Mouse (Mus musculus) heart, embryonic 13.5 days (tissue): ENCODE data around the gene Mrps33. TPM values are rescaled to one million over a fixed set of nuclear protein-coding genes. Genes with fewer than 3 reads are reported as not detected.

Source experiments
- ATAC-seq: fragments of 200-750 bp; cut with Nextera tagmentation; 2 replicates; pipeline ENCODE4 v1.8.0; 2017; ENCODE audit warnings: moderate TSS enrichment; ENCODE audit not compliant: insufficient number of reproducible peaks, low FRiP score, low TSS enrichment; ENCODE audit errors: extremely low read depth
- H3K27ac ChIP-seq: fragments of 300-500 bp; sonication (generic); replicated peaks from 2 replicates; pipeline ENCODE4 v1.5.1; 2015; ENCODE audit warnings: moderate library complexity, mild to moderate bottlenecking, inconsistent platforms
- H3K27me3 ChIP-seq: fragments of 300-500 bp; sonication (generic); replicated peaks from 2 replicates; pipeline ENCODE4 v1.6.1; 2015; ENCODE audit warnings: mild to moderate bottlenecking, inconsistent platforms
- H3K36me3 ChIP-seq: fragments of 300-500 bp; sonication (generic); 2 replicates; pipeline ENCODE4 v1.6.1; 2015; ENCODE audit warnings: mild to moderate bottlenecking, inconsistent platforms
- H3K4me1 ChIP-seq: fragments of 300-500 bp; sonication (generic); 2 replicates; pipeline ENCODE4 v1.6.1; 2015; ENCODE audit warnings: inconsistent platforms
- H3K4me2 ChIP-seq: fragments of 300-500 bp; sonication (generic); 2 replicates; pipeline ENCODE4 v1.6.1; 2015; ENCODE audit warnings: inconsistent platforms, mild to moderate bottlenecking, moderate library complexity
- H3K4me3 ChIP-seq: fragments of 300-500 bp; sonication (generic); 2 replicates; pipeline ENCODE4 v1.5.1; 2015; ENCODE audit warnings: moderate library complexity, mild to moderate bottlenecking, inconsistent platforms
- H3K9ac ChIP-seq: fragments of 300-500 bp; sonication (generic); 2 replicates; pipeline ENCODE4 v1.6.1; 2015; ENCODE audit warnings: inconsistent platforms, mild to moderate bottlenecking, moderate library complexity
- H3K9me3 ChIP-seq: fragments of 300-500 bp; sonication (generic); 2 replicates; pipeline ENCODE4 v1.6.1; 2016; ENCODE audit warnings: inconsistent platforms
- WGBS: fragments of 180-500 bp; shearing (Covaris S2); methylation state at CpG from one replicate; pipeline ENCODE4 v1.1.7; 2015; ENCODE audit warnings: mixed read lengths; 5-methylcytosine and 5-hydroxymethylcytosine counted together
- polyA plus RNA-seq: library from polyadenylated mRNA; unstranded; fragments of >200 nt; fragmentation: Nextera tagmentation; extraction: Ambion mirVana; gene quantifications from 2 replicates; pipeline ENCODE4 v1.2.1, GENCODE M21; 2015

Mrps33 gene
- 176 and 181 TPM in 2 replicates for polyA plus RNA-seq

GRCm38 (mm10) chr6:39810612-39811116 lies at the start of gene Mrps33:
TSS of gene Mrps33 (minus strand) at chr6:39810988.
- Histone ChIP-seq H3K36me3 (0 out of 2 replicates have a peak, but pooled peaks cover 5% of the 10 kb centered on the region), H3K9me3 (no peaks in the 10 kb centered on the region), H3K27ac (peak within 1 kb of the TSS; percentile 33), H3K4me3 (peak within 1 kb of the TSS; percentile 67), H3K9ac (peak within 1 kb of the TSS; percentile 83), H3K4me2 (peak within 1 kb of the TSS; percentile 74), H3K27me3 (no peaks in the 10 kb centered on the region), H3K4me1 (peaks cover 5% of the 10 kb centered on the region)
- under 1% methylated on average over 40 of the region's 40 CpGs for WGBS
- ATAC-seq, result peak; percentile 97

DNA sequence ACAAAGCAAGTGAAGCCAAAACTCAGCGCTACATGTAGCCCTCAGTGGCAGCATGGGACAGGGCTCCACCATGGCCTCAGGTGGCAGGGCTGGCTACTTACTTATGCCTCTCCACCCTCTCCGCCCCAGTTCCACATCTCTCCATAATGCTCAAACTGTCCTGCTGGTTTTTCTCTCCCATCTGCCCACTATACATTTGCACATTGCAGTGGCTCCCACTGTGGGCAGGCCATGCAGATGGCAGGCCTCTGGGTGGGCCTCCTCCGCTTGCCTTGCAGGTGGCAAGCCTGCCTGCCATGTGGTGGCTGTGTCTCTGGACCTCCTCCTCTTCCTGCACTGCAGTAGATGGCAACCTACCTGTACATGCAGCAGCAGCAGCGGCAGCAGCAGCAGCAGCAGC lies 38.9 kb upstream of the Mrps33 start:
- H3K27ac ChIP-seq, result no peak overlapping the region
- no peaks in the 10 kb centered on the region for H3K36me3 ChIP-seq
- no peaks in the 10 kb centered on the region for H3K4me1 ChIP-seq
- H3K9ac ChIP-seq, result no peak overlapping the region
- no peak overlapping the region for H3K4me3 ChIP-seq
- no peak for ATAC-seq
- no peak overlapping the region for H3K4me2 ChIP-seq
- WGBS, result 83% methylated on average over 4 of the region's 4 CpGs
- no peaks in the 10 kb centered on the region for H3K27me3 ChIP-seq
- peaks cover 4% of the 10 kb centered on the region; the same call in 1 of the 2 replicates for H3K9me3 ChIP-seq

GRCm38 (mm10) chr6:39848766-39849165 lies 38.0 kb upstream of the Mrps33 start:
- Histone ChIP-seq H3K27ac (no peak overlapping the region), H3K36me3 (no peaks in the 10 kb centered on the region), H3K4me2 (no peak overlapping the region), H3K9me3 (peaks cover 4% of the 10 kb centered on the region; the same call in 1 of the 2 replicates), H3K4me3 (no peak overlapping the region), H3K9ac (no peak overlapping the region), H3K27me3 (no peaks in the 10 kb centered on the region), H3K4me1 (no peaks in the 10 kb centered on the region)
- no peak for ATAC-seq
- 36% methylated on average over 7 of the region's 7 CpGs for WGBS

DNA sequence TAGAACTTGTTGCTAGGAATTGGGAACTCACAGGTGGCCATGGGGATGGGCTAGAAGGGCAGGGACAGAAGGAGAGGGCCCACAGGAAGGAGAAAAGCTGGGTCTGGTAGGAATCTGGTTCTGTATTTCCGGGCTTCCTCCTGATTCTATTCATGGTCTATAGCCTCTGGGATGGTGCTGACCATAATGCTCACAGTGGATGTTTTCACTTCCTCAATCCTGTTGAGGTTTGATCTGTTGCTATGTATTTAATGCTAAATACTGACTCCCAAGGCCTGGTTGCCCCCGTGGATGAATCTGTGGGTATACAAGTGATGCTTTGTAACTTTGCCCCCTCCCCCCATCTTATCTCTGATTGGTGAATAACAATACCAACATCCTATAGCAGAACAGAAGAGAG lies 36.8 kb upstream of the Mrps33 start:
- 54% methylated on average over 2 of the region's 2 CpGs for WGBS
- Histone ChIP-seq H3K4me3 (no peak overlapping the region), H3K4me2 (no peak overlapping the region), H3K4me1 (no peaks in the 10 kb centered on the region), H3K9me3 (peaks cover 8% of the 10 kb centered on the region; the same call in 1 of the 2 replicates), H3K36me3 (no peaks in the 10 kb centered on the region), H3K27ac (no peak overlapping the region), H3K9ac (no peak overlapping the region), H3K27me3 (no peaks in the 10 kb centered on the region)
- ATAC-seq, result no peak

- no peaks in the 10 kb centered on the region for H3K36me3 ChIP-seq
- no peak overlapping the region for H3K27ac ChIP-seq
- no peak overlapping the region for H3K4me2 ChIP-seq
- H3K4me1 ChIP-seq, result no peaks in the 10 kb centered on the region
- no peak for ATAC-seq
- 77% methylated on average over 14 of the region's 14 CpGs for WGBS
- H3K4me3 ChIP-seq, result no peak overlapping the region
- no peak overlapping the region for H3K9ac ChIP-seq
- no peaks in the 10 kb centered on the region for H3K27me3 ChIP-seq
- H3K9me3 ChIP-seq, result peaks cover 8% of the 10 kb centered on the region; the same call in 1 of the 2 replicates
These were observed 33.0 kb upstream of the Mrps33 start for GRCm38 (mm10) chr6:39843698-39844342.

GRCm38 (mm10) chr6:39828736-39829135 lies 17.9 kb upstream of the Mrps33 start:
- ATAC-seq, result no peak
- no peaks in the 10 kb centered on the region for H3K36me3 ChIP-seq
- H3K9ac ChIP-seq, result no peak overlapping the region
- no peaks in the 10 kb centered on the region for H3K27me3 ChIP-seq
- no peaks in the 10 kb centered on the region for H3K4me1 ChIP-seq
- H3K4me3 ChIP-seq, result no peak overlapping the region
- WGBS, result 71% methylated on average over 5 of the region's 5 CpGs
- H3K9me3 ChIP-seq, result 0 out of 2 replicates have a peak, but pooled peaks cover 5% of the 10 kb centered on the region
- no peak overlapping the region for H3K4me2 ChIP-seq
- no peak overlapping the region for H3K27ac ChIP-seq

DNA sequence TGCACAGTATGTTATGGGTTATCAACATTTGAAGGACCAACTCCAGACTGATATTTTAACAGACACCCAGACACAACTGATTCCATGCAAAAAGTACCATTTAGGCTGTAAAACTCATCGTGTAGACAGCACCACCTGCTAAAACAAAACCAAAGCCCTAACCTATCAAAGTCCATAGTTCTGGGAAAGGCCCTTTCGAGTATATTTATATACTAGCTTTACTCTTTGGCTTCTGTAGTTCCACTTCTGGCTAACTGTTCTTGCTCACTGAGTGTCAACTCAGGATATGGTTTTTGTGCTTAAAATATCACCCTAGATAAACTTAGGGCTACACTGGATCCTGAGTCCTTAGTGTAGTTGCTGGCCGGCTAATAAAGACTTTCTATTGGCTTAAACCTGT lies 10.5 kb upstream of the Mrps33 start:
- Histone ChIP-seq H3K9me3 (no peaks in the 10 kb centered on the region), H3K27me3 (no peaks in the 10 kb centered on the region), H3K4me2 (no peak overlapping the region), H3K27ac (no peak overlapping the region), H3K36me3 (no peaks in the 10 kb centered on the region), H3K4me1 (no peaks in the 10 kb centered on the region), H3K4me3 (no peak overlapping the region), H3K9ac (no peak overlapping the region)
- 67% methylated on average over 3 of the region's 3 CpGs for WGBS
- ATAC-seq, result no peak

DNA sequence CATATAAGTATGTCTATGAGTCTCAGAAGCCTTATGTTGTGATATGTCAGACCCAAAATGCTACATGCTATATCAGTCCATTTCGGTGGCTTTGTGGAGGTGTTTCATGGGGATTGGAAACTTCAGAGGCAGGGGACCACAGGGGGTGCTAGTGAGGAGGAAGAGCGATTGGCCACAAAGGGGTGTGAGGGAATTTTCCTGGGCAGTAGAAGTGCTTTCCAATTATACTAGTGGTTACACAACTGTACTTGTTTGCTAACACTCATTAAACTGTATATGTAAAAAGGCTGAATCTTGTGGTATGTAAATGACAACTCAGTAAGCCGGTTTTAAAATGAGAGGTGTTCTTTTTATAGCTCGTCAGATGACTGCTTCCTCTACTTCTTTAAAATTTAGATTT lies 8.1 kb upstream of the Mrps33 start:
- no peak for ATAC-seq
- no peaks in the 10 kb centered on the region for H3K4me1 ChIP-seq

DNA sequence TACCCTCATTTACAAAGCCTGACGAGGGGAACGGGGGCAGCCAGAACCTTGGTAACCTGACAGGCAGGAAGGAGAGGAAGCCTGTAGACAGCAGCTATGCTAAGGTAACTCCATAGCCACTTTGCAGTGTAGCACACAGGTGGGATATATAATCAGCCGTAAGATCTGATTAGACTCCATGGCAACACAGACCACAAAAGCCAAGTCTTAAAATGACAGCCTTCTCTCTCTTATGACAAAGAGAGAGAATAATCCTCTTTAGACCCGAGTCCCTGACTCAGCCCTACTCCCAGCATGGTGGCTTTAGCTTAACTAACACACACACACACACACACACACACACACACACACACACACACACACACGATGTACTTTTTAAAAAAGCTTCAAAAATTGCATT lies 2.3 kb downstream of the Mrps33 start:
- Histone ChIP-seq H3K27me3 (no peaks in the 10 kb centered on the region), H3K9ac (no peak overlapping the region), H3K4me2 (no peak overlapping the region), H3K36me3 (peaks cover 18% of the 10 kb centered on the region), H3K27ac (no peak overlapping the region), H3K9me3 (no peaks in the 10 kb centered on the region), H3K4me1 (peaks cover 5% of the 10 kb centered on the region), H3K4me3 (no peak overlapping the region)
- no peak for ATAC-seq
- WGBS, result 87% methylated on average over 5 of the region's 5 CpGs

More for the DNA sequence above, 8.1 kb upstream of the Mrps33 start:
- Histone ChIP-seq H3K4me3 (no peak overlapping the region), H3K27me3 (no peaks in the 10 kb centered on the region), H3K27ac (no peak overlapping the region), H3K4me2 (no peak overlapping the region), H3K9me3 (no peaks in the 10 kb centered on the region), H3K9ac (no peak overlapping the region), H3K36me3 (no peaks in the 10 kb centered on the region)
- 39% methylated on average over 4 of the region's 4 CpGs for WGBS

GRCm38 (mm10) chr6:39807050-39807560 lies 3.7 kb downstream of the Mrps33 start:
- H3K27ac ChIP-seq, result no peak overlapping the region
- H3K4me3 ChIP-seq, result no peak overlapping the region
- no peak overlapping the region for H3K4me2 ChIP-seq
- H3K36me3 ChIP-seq, result peaks cover 28% of the 10 kb centered on the region
- ATAC-seq, result no peak
- H3K4me1 ChIP-seq, result peaks cover 5% of the 10 kb centered on the region
- no peak overlapping the region for H3K9ac ChIP-seq
- no peaks in the 10 kb centered on the region for H3K27me3 ChIP-seq
- 88% methylated on average over 7 of the region's 7 CpGs for WGBS
- no peaks in the 10 kb centered on the region for H3K9me3 ChIP-seq

DNA sequence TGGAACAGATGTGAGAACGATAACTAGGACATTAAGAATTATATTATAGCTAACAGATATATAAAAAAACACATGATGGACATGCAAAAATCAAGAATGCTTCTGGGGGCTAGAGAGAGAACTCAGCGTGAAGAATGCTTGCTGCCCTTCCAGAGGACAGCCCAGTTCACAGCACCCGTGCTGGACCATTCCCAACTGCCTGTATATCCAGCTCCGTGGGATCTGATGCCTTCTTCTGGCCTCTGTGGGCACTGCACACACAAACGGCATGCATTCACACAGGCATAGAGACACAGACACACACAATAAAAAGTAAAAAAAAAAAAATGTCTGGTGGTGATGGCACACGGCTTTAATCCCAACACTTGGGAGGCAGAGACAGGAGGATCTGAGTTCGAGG lies 4.5 kb downstream of the Mrps33 start:
- Histone ChIP-seq H3K27ac (no peak overlapping the region), H3K27me3 (no peaks in the 10 kb centered on the region), H3K4me2 (no peak overlapping the region), H3K4me1 (peaks cover 5% of the 10 kb centered on the region), H3K36me3 (peaks cover 33% of the 10 kb centered on the region), H3K4me3 (no peak overlapping the region), H3K9ac (no peak overlapping the region), H3K9me3 (no peaks in the 10 kb centered on the region)
- no peak for ATAC-seq
- 86% methylated on average over 7 of the region's 7 CpGs for WGBS

- H3K4me3 ChIP-seq, result no peak overlapping the region
- H3K9me3 ChIP-seq, result no peaks in the 10 kb centered on the region
- no peak for ATAC-seq
These were observed 4.9 kb downstream of the Mrps33 start for GRCm38 (mm10) chr6:39805916-39806315.

More at GRCm38 (mm10) chr6:39805916-39806315, 4.9 kb downstream of the Mrps33 start:
- peaks cover 5% of the 10 kb centered on the region for H3K4me1 ChIP-seq
- no peak overlapping the region for H3K9ac ChIP-seq
- peaks cover 38% of the 10 kb centered on the region for H3K36me3 ChIP-seq
- WGBS, result 90% methylated on average over 3 of the region's 3 CpGs
- H3K27me3 ChIP-seq, result no peaks in the 10 kb centered on the region
- no peak overlapping the region for H3K27ac ChIP-seq
- H3K4me2 ChIP-seq, result no peak overlapping the region
